Mouse (Mus musculus) neural tube, embryonic 11.5 days (tissue): ENCODE results near the gene Marcks. TPM values are rescaled to one million over a fixed set of nuclear protein-coding genes. Genes with fewer than 3 reads are reported as not detected.

Experiments used
- ATAC-seq: fragments of 200-750 bp; cut with Nextera tagmentation; 2 replicates; pipeline ENCODE4 v1.8.0; 2017; ENCODE audit warnings: moderate number of reproducible peaks, mild to moderate bottlenecking, moderate TSS enrichment, moderate library complexity; ENCODE audit not compliant: insufficient read depth, low FRiP score, low TSS enrichment
- DNase-seq: peaks from one replicate; pipeline ENCODE4 v3.0.0-alpha.2; 2015; ENCODE audit warnings: low spot score
- H3K27ac ChIP-seq: fragments of 300-500 bp; sonication (generic); 2 replicates; pipeline ENCODE4 v1.5.1; 2014; ENCODE audit warnings: low read depth, mild to moderate bottlenecking, low read length
- H3K27me3 ChIP-seq: fragments of 300-500 bp; sonication (generic); 2 replicates; pipeline ENCODE4 v1.6.1; 2014; ENCODE audit warnings: mild to moderate bottlenecking, low read length, mixed read lengths; ENCODE audit not compliant: control insufficient read depth, insufficient read depth
- H3K36me3 ChIP-seq: fragments of 300-500 bp; sonication (generic); 2 replicates; pipeline ENCODE4 v1.6.1; 2014; ENCODE audit warnings: mild to moderate bottlenecking, low read length, moderate library complexity, mixed read lengths; ENCODE audit not compliant: control insufficient read depth, insufficient read depth
- H3K4me1 ChIP-seq: fragments of 300-500 bp; sonication (generic); 2 replicates; pipeline ENCODE4 v1.6.1; 2014; ENCODE audit warnings: low read length, mixed read lengths; ENCODE audit not compliant: control insufficient read depth, insufficient read depth
- H3K4me2 ChIP-seq: fragments of 300-500 bp; sonication (generic); 2 replicates; pipeline ENCODE4 v1.6.1; 2014; ENCODE audit warnings: low read depth, mild to moderate bottlenecking, moderate library complexity
- H3K4me3 ChIP-seq: fragments of 300-500 bp; sonication (generic); 2 replicates; pipeline ENCODE4 v1.5.1; 2014; ENCODE audit warnings: low read depth, low read length
- H3K9ac ChIP-seq: fragments of 300-500 bp; sonication (generic); 2 replicates; pipeline ENCODE4 v1.6.1; 2014; ENCODE audit warnings: mild to moderate bottlenecking, low read length
- H3K9me3 ChIP-seq: fragments of 300-500 bp; sonication (generic); 2 replicates; pipeline ENCODE4 v1.6.1; 2016; ENCODE audit warnings: low read length; ENCODE audit not compliant: control insufficient read depth
- WGBS: fragments of 180-500 bp; shearing (Covaris S2); extraction: QIAGEN DNeasy Blood & Tissue Kit; methylation state at CpG from one replicate; pipeline ENCODE4 v1.1.7; 2014; 5-methylcytosine and 5-hydroxymethylcytosine counted together
- polyA plus RNA-seq: library from polyadenylated mRNA; unstranded; fragments of >200 nt; fragmentation: Nextera tagmentation; extraction: Ambion mirVana; gene quantifications from 2 replicates; pipeline ENCODE4 v1.2.1, GENCODE M21; 2014

Marcks gene
- polyA plus RNA-seq, 1 experiment from 2014 or later: 300 TPM

DNA sequence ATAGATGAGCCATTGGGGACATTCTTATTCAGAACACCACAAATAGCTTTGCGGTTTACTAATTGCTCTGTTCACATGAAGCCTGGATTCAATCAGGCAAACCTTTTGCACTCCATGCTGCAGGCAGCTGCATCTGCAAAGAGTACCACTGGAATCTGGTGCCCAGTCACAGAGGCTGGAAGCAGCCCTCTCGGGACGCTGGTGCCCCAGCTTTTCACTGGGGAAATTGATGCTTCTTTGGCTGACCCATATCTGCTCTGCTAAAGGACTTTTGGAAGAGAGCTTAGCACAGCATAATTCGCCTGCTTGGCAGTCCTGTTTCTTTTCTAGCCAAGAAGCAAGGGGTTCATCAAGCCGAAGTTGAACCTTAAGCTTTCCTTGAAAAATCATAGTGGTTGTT lies 18.4 kb upstream of the Marcks start:
- ATAC-seq (no peak), DNase-seq (no peak)
- Histone ChIP-seq H3K9ac (no peak overlapping the region), H3K27ac (no peak overlapping the region), H3K4me3 (no peak overlapping the region), H3K4me2 (no peak overlapping the region), H3K4me1 (no peaks in the 10 kb centered on the region), H3K9me3 (no peaks in the 10 kb centered on the region), H3K36me3 (no peaks in the 10 kb centered on the region), H3K27me3 (no peaks in the 10 kb centered on the region)
- 91% methylated on average over 5 of the region's 5 CpGs for WGBS

DNA sequence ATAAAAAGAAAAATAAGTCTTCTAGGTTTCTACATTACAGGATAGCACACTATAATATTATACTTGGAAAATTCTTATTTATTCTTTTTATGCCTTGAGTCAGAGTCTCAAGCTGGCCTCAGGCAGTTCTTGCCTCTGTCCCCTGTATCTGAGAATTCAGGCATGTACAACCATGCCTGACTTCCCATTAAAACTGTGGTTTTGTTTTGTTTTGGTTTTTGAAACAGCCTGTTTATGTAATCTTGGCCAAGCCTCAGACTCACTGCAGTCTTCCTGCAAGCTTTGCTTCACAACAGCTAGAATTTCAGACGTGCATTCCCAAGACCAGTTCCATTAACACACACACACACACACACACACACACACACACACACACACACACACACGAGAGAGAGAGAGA lies 16.4 kb upstream of the Marcks start:
- Histone ChIP-seq H3K9me3 (no peaks in the 10 kb centered on the region), H3K4me2 (no peak overlapping the region), H3K27me3 (no peaks in the 10 kb centered on the region), H3K27ac (no peak overlapping the region), H3K9ac (no peak overlapping the region), H3K4me3 (no peak overlapping the region), H3K4me1 (no peaks in the 10 kb centered on the region), H3K36me3 (no peaks in the 10 kb centered on the region)
- no peak for ATAC-seq
- no peak for DNase-seq
- WGBS: 75% methylated on average over 1 of the region's 2 CpGs

DNA sequence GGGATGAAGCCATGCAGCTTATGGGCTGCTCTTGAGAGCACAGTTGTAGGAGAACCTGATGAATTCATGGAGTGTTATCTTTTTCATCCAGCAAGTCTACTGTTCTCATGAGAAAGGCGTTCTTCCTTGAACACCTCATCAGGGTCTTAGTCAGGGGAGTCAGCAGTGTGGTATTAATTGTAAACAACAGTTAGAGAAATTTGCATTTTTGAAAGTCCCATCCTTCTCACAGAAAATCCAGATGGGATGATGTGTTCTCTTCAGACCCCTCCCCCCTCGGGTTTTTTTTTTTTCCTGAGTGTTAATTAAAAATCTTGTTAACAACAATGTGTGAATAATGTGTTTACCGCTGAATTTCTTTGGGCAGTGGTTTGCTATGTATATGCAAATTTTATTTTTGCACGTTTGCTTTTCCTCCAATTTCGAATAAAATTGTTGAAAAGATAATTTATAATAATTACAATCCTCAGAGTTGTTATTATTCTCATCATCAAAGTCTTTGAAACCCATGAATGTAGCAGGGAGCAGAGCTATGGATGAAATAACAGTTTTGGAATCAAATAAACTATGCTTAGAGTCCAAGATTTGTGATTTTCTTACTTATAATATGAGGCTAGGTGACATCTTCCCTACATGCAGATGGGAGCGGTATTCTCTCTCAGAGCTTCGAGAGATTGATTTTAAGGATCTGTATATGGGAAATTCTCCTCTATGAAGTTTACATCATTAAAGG lies 13.0 kb upstream of the Marcks start:
- no peaks in the 10 kb centered on the region for H3K27me3 ChIP-seq
- H3K4me2 ChIP-seq: no peak overlapping the region
- 0 out of 2 replicates have a peak, but pooled peaks cover 2% of the 10 kb centered on the region for H3K4me1 ChIP-seq
- H3K36me3 ChIP-seq: no peaks in the 10 kb centered on the region
- no peak overlapping the region for H3K27ac ChIP-seq
- WGBS: 89% methylated on average over 7 of the region's 7 CpGs
- ATAC-seq: no peak
- no peaks in the 10 kb centered on the region for H3K9me3 ChIP-seq
- no peak for DNase-seq
- H3K9ac ChIP-seq: no peak overlapping the region
- no peak overlapping the region for H3K4me3 ChIP-seq

GRCm38 (mm10) chr10:37148016-37148415 lies 9.3 kb upstream of the Marcks start:
- no peak for ATAC-seq
- WGBS: 56% methylated on average over 3 of the region's 3 CpGs
- Histone ChIP-seq H3K27me3 (no peaks in the 10 kb centered on the region), H3K4me1 (0 out of 2 replicates have a peak, but pooled peaks cover 2% of the 10 kb centered on the region), H3K9me3 (no peaks in the 10 kb centered on the region), H3K4me2 (no peak overlapping the region), H3K9ac (no peak overlapping the region), H3K4me3 (no peak overlapping the region), H3K27ac (no peak overlapping the region), H3K36me3 (no peaks in the 10 kb centered on the region)
- no peak for DNase-seq

GRCm38 (mm10) chr10:37145456-37145855 lies 6.7 kb upstream of the Marcks start:
- Histone ChIP-seq H3K9me3 (no peaks in the 10 kb centered on the region), H3K27me3 (no peaks in the 10 kb centered on the region), H3K9ac (no peak overlapping the region), H3K36me3 (no peaks in the 10 kb centered on the region), H3K4me3 (no peak overlapping the region), H3K27ac (no peak overlapping the region), H3K4me1 (peaks cover 8% of the 10 kb centered on the region; the same call in 1 of the 2 replicates), H3K4me2 (no peak overlapping the region)
- WGBS: 100% methylated on average over 1 of the region's 1 CpGs
- DNase-seq (no peak), ATAC-seq (no peak)

- Histone ChIP-seq H3K4me1 (peaks cover 6% of the 10 kb centered on the region; the same call in 1 of the 2 replicates), H3K9me3 (no peaks in the 10 kb centered on the region), H3K36me3 (no peaks in the 10 kb centered on the region), H3K27ac (peak overlapping the region; percentile 100), H3K4me2 (peak overlapping the region; percentile 46), H3K9ac (peak overlapping the region; percentile 14; the same call in 1 of the 2 replicates), H3K27me3 (no peaks in the 10 kb centered on the region), H3K4me3 (peak overlapping the region; percentile 99)
- WGBS: 53% methylated on average over 4 of the region's 4 CpGs
- no peak for ATAC-seq
- DNase-seq: no peak
These were observed 2.9 kb upstream of the Marcks start for GRCm38 (mm10) chr10:37141621-37142020.

GRCm38 (mm10) chr10:37140736-37141451 lies 2.2 kb upstream of the Marcks start:
- under 1% methylated on average over 38 of the region's 47 CpGs for WGBS
- peaks cover 6% of the 10 kb centered on the region; the same call in 1 of the 2 replicates for H3K4me1 ChIP-seq

GRCm38 (mm10) chr10:37140166-37140735 lies 1.5 kb upstream of the Marcks start:
- ATAC-seq (peak; percentile 27), DNase-seq (no peak)
- peak overlapping the region; percentile 99 for H3K4me3 ChIP-seq
- no peaks in the 10 kb centered on the region for H3K9me3 ChIP-seq
- under 1% methylated on average over 24 of the region's 24 CpGs for WGBS
- H3K9ac ChIP-seq: peak overlapping the region; percentile 92
- peaks cover 4% of the 10 kb centered on the region for H3K36me3 ChIP-seq
- peak overlapping the region; percentile 65 for H3K4me2 ChIP-seq
- H3K27ac ChIP-seq: peak overlapping the region; percentile 100
- no peaks in the 10 kb centered on the region for H3K27me3 ChIP-seq
- peaks cover 6% of the 10 kb centered on the region; the same call in 1 of the 2 replicates for H3K4me1 ChIP-seq

More at GRCm38 (mm10) chr10:37140736-37141451, 2.2 kb upstream of the Marcks start:
- H3K4me2 ChIP-seq: peak overlapping the region; percentile 65
- no peaks in the 10 kb centered on the region for H3K9me3 ChIP-seq
- ATAC-seq (peak; percentile 87), DNase-seq (peak; percentile 99)
- H3K27me3 ChIP-seq: no peaks in the 10 kb centered on the region
- peak overlapping the region; percentile 99 for H3K4me3 ChIP-seq
- H3K36me3 ChIP-seq: peaks cover 4% of the 10 kb centered on the region
- peak overlapping the region; percentile 100 for H3K27ac ChIP-seq
- H3K9ac ChIP-seq: peak overlapping the region; percentile 92
